Mouse (Mus musculus) left cerebral cortex, adult 9 months (tissue): ENCODE data around the gene D930020B18Rik.

ENCODE experiments used
- DNase-seq, 2 experiments: peaks; one replicate each; pipeline ENCODE4 v3.0.0; 2022; ENCODE audit warnings: low spot score in 2 of 2

Gene D930020B18Rik

DNA sequence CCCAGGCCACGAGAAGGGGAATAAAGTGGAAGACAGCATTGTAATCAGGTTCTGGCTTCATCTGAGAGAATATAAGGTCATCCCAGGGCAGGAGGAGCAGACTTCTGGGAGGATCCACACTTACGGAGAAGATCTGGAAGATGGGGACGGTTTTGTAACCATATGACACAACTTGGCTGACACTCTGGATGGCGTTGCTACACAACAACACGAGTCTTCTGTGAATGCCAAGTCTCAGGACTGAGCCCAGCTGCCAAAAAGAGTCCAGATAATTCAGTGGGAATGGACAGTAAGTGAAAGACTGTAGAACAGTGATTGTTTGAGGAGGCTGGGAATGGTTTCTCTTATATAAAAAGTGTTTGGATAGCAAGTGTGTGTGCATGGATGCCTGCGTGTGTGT, 62.2 kb downstream of the D930020B18Rik start:
- no peak for DNase-seq

DNA sequence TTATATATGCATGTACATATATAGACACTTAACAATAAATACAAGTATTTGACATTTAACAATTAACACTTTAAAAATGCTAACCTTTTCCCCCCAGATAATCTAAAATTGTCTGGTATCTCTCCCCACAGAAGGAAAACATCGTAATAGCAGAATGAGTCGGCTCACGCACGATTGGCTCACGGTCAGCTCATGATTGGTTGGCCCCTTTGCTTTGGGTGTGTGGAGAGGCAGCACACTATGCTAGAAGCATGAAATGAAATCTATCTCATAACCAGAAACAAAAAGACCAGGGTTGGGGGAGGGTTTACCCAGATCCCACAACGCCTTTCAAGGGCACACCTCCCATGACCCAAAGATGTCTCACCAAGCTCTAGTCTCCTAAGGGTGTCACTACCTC, 63.5 kb downstream of the D930020B18Rik start:
- DNase-seq: no peak

DNA sequence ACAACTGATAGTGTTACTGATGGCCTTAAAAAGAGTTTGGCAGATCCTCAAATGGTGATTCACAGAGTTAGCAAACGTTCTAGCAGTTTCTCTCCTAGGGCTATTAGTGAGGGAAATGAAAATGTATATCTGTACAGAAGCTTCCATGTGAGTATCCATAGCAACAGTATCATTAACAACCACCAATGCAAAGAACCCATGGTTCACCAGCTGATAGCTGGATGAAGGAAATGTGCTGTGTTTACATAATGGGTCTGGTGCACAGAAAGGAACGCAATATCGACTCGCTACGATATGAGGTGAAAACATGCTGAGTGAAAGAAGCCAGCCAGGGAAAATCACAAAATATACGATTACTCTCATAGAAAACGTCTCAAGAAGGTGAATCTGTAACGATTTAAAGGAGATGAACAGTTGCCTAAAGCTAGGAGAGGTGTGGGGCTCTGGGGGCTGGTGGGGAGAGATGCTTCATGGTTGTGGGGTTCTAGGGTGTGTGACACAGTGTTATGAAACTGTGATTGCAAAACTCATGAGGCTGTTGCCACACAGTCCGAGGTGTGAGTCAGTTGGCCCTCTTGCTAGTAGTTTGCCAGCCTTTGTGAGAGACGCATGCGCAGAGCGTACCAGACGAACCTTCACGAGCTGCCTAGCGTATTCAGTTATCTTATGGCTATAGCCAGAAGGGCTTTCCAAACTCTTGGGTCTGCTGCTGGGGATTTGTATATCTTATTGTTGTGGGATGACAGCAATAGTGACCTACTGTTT, 64.2 kb downstream of the D930020B18Rik start:
- no peak for DNase-seq

DNA sequence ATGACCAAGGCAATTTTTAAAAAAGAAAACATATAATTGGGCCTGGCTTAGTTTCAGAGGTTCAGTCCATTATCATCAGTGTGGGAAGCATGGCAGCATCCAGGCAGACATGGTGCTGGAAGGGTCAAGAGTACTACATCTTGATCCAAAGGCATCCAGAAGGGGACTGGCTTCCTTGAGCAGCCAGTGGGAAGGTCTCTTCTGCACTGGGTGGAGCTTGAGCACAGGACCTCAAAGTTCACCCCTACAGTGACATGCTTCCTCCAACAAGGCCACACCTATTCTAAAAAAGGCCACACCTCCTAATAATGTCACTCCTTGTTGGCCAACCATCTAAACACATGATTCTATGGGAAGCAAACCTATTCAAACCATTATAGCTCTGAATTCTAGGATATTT, 75.5 kb downstream of the D930020B18Rik start:
- no peak for DNase-seq

DNA sequence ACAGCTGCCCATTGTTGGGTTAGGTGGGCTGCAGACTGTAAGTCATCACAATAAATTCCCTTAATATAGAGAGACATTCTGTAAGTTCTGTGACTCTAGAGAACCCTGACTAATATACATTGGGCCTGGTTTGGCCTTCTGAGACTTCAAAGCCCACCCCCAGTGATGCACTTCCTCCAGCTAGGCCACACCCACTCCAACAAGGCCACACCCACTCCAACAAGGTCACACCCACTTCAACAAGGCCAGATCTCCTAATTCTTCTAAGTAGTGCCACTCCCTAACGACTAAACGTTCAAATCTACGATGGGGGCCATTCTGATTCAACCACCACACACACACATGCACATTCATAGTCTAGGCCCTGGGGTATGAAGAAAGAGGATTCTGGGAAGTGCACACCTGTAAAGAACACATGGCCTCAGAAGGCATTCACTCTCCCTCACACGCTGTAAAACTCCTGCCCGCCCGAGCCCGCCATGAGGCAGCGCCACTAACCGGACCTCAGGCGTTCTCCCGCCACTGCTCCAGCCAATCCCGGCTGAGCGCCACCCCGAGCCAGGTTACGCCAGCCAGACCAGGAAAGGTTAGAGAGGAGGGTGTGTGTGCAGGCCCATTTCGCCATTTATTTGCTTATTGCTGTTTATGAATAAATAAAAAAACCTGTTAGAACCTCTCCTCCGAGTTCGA, 77.7 kb downstream of the D930020B18Rik start:
- no peak for DNase-seq

DNA sequence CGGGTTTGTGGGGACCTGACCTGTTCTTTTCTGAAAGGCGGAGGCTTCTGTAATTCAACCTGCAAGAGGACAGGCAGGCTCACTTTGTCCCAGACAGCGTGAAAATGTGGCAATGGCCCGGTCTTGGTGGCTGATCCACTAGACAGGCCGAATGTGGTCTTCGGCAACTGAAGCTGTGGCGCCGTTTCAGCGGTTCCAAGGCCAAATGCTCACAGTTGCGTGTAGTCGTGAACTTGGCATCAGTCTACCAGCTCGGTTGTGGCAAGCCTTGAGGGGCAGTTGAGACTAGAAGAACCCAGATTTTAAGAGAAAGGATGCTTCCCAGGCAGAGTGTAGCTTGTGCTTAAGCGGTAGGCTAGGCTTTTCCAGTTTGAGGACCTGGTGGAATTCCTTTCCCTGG, 79.3 kb downstream of the D930020B18Rik start:
- no peak for DNase-seq

DNA sequence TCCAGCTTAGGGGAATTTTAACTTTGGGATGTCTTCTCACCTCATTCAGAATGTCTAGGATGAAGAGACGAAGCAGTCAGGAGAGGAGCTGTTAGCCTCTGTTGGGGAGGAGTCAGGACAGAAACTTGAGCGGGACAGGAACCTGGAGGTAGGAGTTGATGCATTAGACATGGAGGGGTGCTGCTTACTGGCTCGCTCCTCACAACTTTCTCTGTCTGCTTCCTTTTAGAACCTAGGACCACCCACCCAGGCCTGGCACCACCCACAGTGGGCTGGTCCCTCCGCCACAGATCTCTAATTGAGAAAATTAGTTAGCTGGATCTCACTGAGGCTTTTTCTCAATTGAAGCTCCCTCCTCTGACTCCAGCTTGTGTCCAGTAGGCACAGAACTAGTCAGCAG, 85.1 kb downstream of the D930020B18Rik start:
- no peak for DNase-seq

DNA sequence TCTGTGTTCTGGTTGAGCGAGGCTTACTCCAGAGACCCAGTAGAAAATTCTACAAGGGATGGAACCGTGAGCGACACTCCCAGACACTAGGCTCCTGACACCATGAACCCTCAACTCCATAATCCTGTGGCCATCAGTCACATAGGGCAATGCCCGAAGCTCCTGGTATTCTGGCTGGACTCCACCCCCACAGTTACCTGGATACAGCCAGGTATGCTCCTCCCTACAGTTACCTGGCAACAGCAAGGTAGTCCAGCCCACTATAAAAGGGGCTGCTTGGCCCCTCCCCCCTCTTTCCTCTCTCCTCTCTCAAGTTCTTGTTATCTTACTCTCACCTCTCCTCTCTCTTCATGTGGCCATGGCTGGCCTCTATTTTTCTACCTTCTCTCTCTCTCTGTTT, 85.8 kb downstream of the D930020B18Rik start:
- DNase-seq: no peak

DNA sequence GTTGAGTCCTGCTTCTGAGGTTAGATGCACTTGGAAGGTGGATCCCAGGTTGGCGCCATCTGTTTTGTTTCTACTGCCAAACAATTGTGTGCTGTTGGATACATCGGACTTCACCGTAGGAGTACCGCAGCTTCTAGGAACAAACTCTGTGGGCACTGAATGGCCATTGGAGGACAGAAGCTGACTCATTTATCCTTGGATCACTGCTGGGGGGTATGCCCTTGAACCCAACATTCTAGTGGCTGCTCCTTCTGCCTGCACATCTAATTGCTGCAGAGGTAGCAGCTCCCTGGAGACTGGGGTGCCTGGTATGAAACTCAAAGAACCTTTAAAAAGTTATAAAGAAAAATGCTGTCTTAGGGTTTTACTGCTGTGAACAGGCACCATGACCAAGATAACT, 86.8 kb downstream of the D930020B18Rik start:
- DNase-seq: no peak

DNA sequence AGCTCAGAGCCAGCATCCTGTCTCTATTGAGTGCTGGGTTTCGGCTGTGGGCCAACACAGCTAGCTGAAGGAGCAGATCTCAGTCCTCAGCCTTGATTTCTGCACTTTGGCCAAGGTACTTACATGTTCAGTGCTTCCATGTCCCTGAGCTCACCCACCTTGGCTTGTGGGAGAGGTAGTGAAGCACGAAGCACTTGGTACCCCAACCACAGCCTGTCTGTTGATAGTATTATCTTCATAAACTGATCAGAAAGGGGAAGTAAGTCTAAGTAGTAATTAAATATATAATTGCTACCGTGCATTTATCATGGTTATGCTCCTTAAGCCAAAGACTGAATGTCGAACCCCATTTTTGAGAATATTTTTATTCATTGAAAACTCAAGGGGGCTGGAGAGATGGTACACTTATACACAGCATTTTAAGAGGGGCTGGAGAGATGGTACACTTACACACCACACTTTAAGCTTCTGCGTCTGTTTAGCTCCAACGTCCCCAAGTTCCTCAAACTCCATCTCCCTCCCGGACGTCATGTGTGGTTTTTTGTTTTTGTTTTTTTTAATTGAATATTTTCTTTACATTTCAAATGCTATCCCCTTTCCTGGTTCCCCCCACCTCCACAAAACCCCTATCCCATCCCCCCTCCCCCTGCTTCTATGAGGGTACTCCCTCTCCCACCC, 89.8 kb downstream of the D930020B18Rik start:
- no peak for DNase-seq

DNA sequence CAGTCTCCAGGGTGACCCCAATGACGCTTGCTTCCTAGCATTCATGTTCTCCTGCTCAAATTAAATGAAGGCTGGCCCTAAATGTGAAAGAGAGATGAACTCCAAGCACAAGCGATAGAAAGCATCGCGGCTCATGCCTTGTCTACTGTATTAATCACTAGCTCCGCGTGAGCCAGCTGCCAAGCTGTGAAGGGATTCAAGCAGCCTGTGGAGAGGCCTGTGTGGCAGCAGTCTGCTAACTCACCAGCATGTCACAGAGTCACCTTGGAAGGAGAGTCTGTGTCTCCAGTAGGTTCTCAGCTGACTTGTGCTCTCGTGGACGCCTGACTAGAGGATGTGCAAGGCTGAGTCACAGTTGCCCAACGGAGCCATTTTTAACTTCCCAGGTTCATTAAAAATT, 91.2 kb downstream of the D930020B18Rik start:
- DNase-seq: no peak

DNA sequence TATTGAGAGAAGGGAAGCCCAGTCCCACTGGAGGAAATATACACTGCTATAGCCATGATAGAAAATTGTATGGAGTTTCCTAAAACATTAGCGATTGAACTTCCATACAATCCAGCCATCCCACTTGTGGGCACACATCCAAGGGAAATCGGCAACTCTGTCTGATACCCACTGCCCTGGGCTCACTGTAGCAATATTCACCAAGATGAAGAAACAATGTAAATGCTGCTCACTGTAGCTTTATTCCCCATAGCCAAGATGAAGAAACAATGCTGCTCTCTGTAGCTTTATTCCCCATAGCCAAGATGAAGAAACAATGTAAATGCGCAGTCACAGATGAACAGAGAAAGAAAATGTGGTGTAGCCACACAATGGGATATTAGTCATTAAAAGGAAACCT, 95.9 kb downstream of the D930020B18Rik start:
- no peak for DNase-seq

DNA sequence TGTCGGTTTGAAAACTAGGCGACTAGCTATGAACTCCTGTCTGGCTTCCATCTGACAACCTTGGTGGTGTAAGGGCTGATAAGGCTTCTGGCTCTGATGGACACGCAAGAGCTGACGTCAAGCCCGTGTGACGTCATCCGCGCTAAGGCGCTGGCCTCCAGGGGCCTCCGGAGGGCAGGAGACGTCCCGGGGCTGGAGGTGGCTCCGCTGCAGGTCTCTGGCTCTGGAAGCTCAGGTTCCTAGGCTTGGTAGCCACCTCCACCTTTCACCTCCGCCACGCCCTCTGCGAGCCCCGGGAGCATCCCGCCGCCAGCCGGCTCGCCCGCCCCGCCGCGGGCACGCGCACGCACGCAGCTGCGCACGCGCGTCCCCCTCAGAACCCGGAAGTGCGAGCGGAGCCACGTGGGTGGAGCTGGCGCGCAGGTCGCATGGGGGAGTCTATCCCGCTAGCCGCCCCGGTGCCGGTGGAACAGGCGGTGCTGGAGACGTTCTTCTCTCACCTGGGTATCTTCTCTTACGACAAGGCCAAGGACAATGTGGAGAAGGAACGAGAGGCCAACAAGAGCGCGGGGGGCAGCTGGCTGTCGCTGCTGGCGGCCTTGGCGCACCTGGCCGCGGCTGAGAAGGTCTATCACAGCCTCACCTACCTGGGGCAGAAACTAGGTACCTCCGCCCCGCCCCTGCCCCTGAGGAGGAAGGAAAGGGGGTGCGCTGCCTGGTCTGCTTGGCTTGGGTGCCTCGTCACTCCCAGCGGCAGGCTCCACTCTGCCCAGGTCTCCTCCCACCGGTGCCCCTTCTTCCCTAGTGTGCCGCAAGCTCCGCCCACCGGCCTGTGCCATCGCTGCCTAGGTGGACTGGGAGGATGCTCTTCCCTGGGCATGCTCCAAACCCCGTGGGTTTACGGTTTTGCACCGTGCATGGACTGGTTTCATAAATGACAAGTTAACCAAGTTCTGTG, 98.4 kb downstream of the D930020B18Rik start, which contains the start of gene BC048403:
Gene BC048403 (plus strand): TSS at position 390 of the 958 bp plus-strand sequence.
- DNase-seq: peak; percentile 66 to 79

DNA sequence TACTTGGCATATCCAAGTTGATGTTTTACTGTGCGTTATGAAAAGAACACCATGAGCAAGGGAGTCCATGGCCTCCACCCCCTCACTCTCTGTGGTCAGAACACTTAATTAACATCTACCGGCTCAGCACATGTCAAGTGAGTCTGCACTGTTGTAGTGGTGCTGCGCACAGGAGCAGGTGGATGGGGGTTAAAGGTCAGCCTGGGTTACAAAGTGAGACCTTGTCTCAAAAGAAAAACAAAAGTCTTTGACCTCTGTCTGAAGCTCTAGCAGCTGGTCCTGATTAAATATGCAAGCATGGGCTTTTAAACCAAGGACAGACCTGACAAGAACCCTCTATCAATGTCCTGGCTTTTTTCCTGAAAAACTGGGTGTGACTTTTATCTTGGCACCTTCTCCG, 100.9 kb downstream of the D930020B18Rik start:
- no peak for DNase-seq
